In the genomic region with DNA sequence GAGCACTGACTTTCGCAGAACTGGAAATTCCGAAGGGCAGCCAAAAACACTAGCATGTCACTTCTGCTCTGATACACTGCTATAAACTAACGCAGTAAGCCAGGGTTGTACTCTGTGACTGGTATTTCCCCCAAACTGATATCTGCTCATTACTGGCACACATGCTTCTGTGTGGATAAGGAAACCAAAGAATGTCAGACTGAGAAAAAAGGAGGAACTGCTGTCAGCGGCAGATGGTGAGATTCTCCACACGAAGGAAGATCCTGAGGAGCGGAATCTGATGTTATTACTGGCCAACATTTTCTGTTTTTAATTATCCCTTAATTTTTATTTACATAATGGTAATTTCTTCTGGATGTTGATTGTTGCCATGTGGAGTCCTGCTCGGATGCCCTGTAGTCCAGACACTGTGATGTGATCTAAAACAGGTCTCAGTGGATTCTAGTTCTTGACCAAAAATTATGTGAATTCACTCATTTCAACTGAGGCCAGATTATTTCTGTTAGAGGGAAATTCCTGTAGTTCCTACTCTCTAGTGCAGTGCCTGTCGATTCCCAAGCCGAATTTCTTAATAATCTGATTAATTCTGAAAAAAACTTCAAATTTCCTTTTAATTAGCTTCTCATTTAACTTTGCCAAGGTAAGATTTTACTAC, we compare ENCODE assay signal across 10 mouse cellular contexts.
A peak's percentile ranks its signal among the peaks of the same experiment; 100 is the strongest.
DNase-seq lines count a peak whose midpoint lies in the region; ATAC-seq and TF ChIP-seq lines count a peak whose summit lies in the region.
"Had no signal": no experiment of that assay in that cellular context is flagged by ENCODE, and none has a peak within 500 bp of the region (broad histone marks: within the 10 kb centered on the region; RNA-seq: fewer than 3 reads in every experiment).

No protein-coding gene starts in this region.

- H3K4me1 ChIP-seq in heart, embryonic 16.5 days (ENCODE audit: control insufficient read depth, insufficient read depth, low read length), result no peaks in the 10 kb centered on the region
- H3K4me1 ChIP-seq in liver, embryonic 15.5 days (replicated peaks), result no peaks in the 10 kb centered on the region

- 42% methylated on average over 9 of the region's 9 CpGs for WGBS in heart, embryonic 16.5 days
- WGBS in liver, embryonic 15.5 days (ENCODE audit: insufficient replicate concordance), result 23% methylated on average over 9 of the region's 9 CpGs

- H3K4me3 ChIP-seq in heart, embryonic 16.5 days (ENCODE audit: low read length), result no peak overlapping the region
- H3K4me3 ChIP-seq in liver, embryonic 15.5 days (replicated peaks), result no peak overlapping the region

- no peak overlapping the region for H3K27ac ChIP-seq in heart, embryonic 16.5 days (ENCODE audit: low read length)
- H3K27ac ChIP-seq in liver, embryonic 15.5 days (replicated peaks), result no peak overlapping the region

- ATAC-seq in heart, embryonic 16.5 days (replicated peaks; ENCODE audit: extremely low read depth, insufficient read depth, low FRiP score), result peak; percentile 49; the same call in 1 of the 2 replicates
- no peak for ATAC-seq in liver, embryonic 15.5 days (ENCODE audit: insufficient read depth)

- intact Hi-C loops in heart, postnatal 14 days (cut with DNase I), result no loop called here
- intact Hi-C loops in left cerebral cortex, postnatal 36 days (cut with DNase I), result loop anchor here (10.0 kb wide), 1 partner anchor 149 kb away; no protein-coding TSS in a partner anchor

- TF ChIP-seq CTCF in brain, embryonic 14.5 days (IDR thresholded peaks at IDR 0.05; ENCODE audit: borderline replicate concordance, extremely low read depth, insufficient read depth, insufficient read length), result no peak

- H3K4me2 ChIP-seq in heart, embryonic 16.5 days (ENCODE audit: low read depth, low read length), result no peak overlapping the region
- H3K4me2 ChIP-seq in liver, embryonic 15.5 days, result peak overlapping the region; percentile 29; the same call in 1 of the 2 replicates

- no peaks in the 10 kb centered on the region for H3K9me3 ChIP-seq in heart, embryonic 16.5 days (replicated peaks; ENCODE audit: control insufficient read depth, low read length)
- no peaks in the 10 kb centered on the region for H3K9me3 ChIP-seq in liver, embryonic 15.5 days (replicated peaks)

- no peak for DNase-seq in heart, postnatal 14 days
- peak; percentile 10 for DNase-seq in MEL-GATA-1-ER (ENCODE audit: extremely low read depth, low read depth)
- DNase-seq in brain, embryonic 14.5 days (ENCODE audit: low read depth), result peak; percentile 81
- DNase-seq in left cerebral cortex, postnatal 36 days (ENCODE audit: low spot score in 2 of 2), result no peak
- no peak for DNase-seq in retina, embryonic 14.5 days (ENCODE audit: low spot score)
- DNase-seq: cerebellum, adult 11 months; kidney, adult 8-10 months; thymus, adult 18-20 months had no signal

- no peaks in the 10 kb centered on the region for H3K27me3 ChIP-seq in heart, embryonic 16.5 days (ENCODE audit: control insufficient read depth, insufficient read depth, low read length)
- no peaks in the 10 kb centered on the region for H3K27me3 ChIP-seq in liver, embryonic 15.5 days

- TF ChIP-seq POLR2A in brain, embryonic 14.5 days (IDR thresholded peaks at IDR 0.05; ENCODE audit: borderline replicate concordance, extremely low read depth, insufficient read depth, insufficient read length, poor library complexity, severe bottlenecking), result no peak

- no peak overlapping the region for H3K9ac ChIP-seq in heart, embryonic 16.5 days (ENCODE audit: low read length)
- no peak overlapping the region for H3K9ac ChIP-seq in liver, embryonic 15.5 days

- H3K36me3 ChIP-seq in heart, embryonic 16.5 days (ENCODE audit: control insufficient read depth, insufficient read depth), result no peaks in the 10 kb centered on the region
- no peaks in the 10 kb centered on the region for H3K36me3 ChIP-seq in liver, embryonic 15.5 days (replicated peaks)

Comparison
In these comparisons a context has a peak if more than half of its experiments do, and no peak if none do; other contexts are left out.
1. DNase-seq: peak in MEL-GATA-1-ER (single experiment) and brain, embryonic 14.5 days (single experiment); none in heart, postnatal 14 days (0 of 2), left cerebral cortex, postnatal 36 days (0 of 2) and retina, embryonic 14.5 days (single experiment).